Mouse (Mus musculus): ENCODE data around the gene Fam189a1. TPM values are rescaled to one million over a fixed set of nuclear protein-coding genes. Genes with fewer than 3 reads are reported as not detected.

Gene Fam189a1
- polyA plus RNA-seq, 1 experiment from 2014 or later: 0.66 TPM

GRCm38 (mm10) chr7:64944175-64944574 lies 212.2 kb downstream of the Fam189a1 start:
- Histone ChIP-seq H3K27ac (ENCODE audit: low read depth, low read length) (no peak overlapping the region), H3K4me1 (replicated peaks; ENCODE audit: control insufficient read depth, insufficient read depth, low read length) (no peaks in the 10 kb centered on the region), H3K27me3 (replicated peaks; ENCODE audit: control insufficient read depth, insufficient read depth, low read length) (no peaks in the 10 kb centered on the region; the same call in 1 of the 2 replicates), H3K9me3 (ENCODE audit: control insufficient read depth) (no peaks in the 10 kb centered on the region), H3K36me3 (ENCODE audit: control insufficient read depth, insufficient read depth) (no peaks in the 10 kb centered on the region), H3K4me2 (replicated peaks; ENCODE audit: low read depth) (no peak overlapping the region), H3K4me3 (ENCODE audit: low read depth, low read length) (no peak overlapping the region), H3K9ac (ENCODE audit: low read depth, low read length) (no peak overlapping the region)
- no peak for TF ChIP-seq CTCF (IDR thresholded peaks at IDR 0.05; ENCODE audit: low read depth)
- 87% methylated on average over 8 of the region's 8 CpGs for WGBS
- no peak for ATAC-seq

GRCm38 (mm10) chr7:64936927-64937326 lies 219.4 kb downstream of the Fam189a1 start:
- Histone ChIP-seq H3K4me3 (ENCODE audit: low read depth, low read length) (no peak overlapping the region), H3K36me3 (ENCODE audit: control insufficient read depth, insufficient read depth) (no peaks in the 10 kb centered on the region), H3K27ac (ENCODE audit: low read depth, low read length) (no peak overlapping the region), H3K4me2 (replicated peaks; ENCODE audit: low read depth) (no peak overlapping the region), H3K27me3 (replicated peaks; ENCODE audit: control insufficient read depth, insufficient read depth, low read length) (no peaks in the 10 kb centered on the region), H3K9me3 (ENCODE audit: control insufficient read depth) (no peaks in the 10 kb centered on the region), H3K4me1 (replicated peaks; ENCODE audit: control insufficient read depth, insufficient read depth, low read length) (no peaks in the 10 kb centered on the region), H3K9ac (ENCODE audit: low read depth, low read length) (no peak overlapping the region)
- no peak for ATAC-seq
- WGBS: 81% methylated on average over 4 of the region's 4 CpGs
- no peak for TF ChIP-seq CTCF (IDR thresholded peaks at IDR 0.05; ENCODE audit: low read depth)

GRCm38 (mm10) chr7:64934115-64934514 lies 222.3 kb downstream of the Fam189a1 start:
- no peaks in the 10 kb centered on the region for H3K36me3 ChIP-seq (ENCODE audit: control insufficient read depth, insufficient read depth)
- no peak overlapping the region for H3K4me3 ChIP-seq (ENCODE audit: low read depth, low read length)
- H3K4me2 ChIP-seq (replicated peaks; ENCODE audit: low read depth): no peak overlapping the region
- no peaks in the 10 kb centered on the region for H3K4me1 ChIP-seq (replicated peaks; ENCODE audit: control insufficient read depth, insufficient read depth, low read length)
- H3K27ac ChIP-seq (ENCODE audit: low read depth, low read length): no peak overlapping the region
- WGBS: 48% methylated on average over 3 of the region's 3 CpGs
- no peaks in the 10 kb centered on the region for H3K9me3 ChIP-seq (ENCODE audit: control insufficient read depth)
- H3K27me3 ChIP-seq (replicated peaks; ENCODE audit: control insufficient read depth, insufficient read depth, low read length): no peaks in the 10 kb centered on the region
- no peak for ATAC-seq
- no peak overlapping the region for H3K9ac ChIP-seq (ENCODE audit: low read depth, low read length)
- no peak for TF ChIP-seq CTCF (IDR thresholded peaks at IDR 0.05; ENCODE audit: low read depth)

GRCm38 (mm10) chr7:64930980-64931379 lies 225.4 kb downstream of the Fam189a1 start:
- Histone ChIP-seq H3K4me1 (replicated peaks; ENCODE audit: control insufficient read depth, insufficient read depth, low read length) (no peaks in the 10 kb centered on the region), H3K27me3 (replicated peaks; ENCODE audit: control insufficient read depth, insufficient read depth, low read length) (no peaks in the 10 kb centered on the region), H3K4me3 (ENCODE audit: low read depth, low read length) (no peak overlapping the region), H3K36me3 (ENCODE audit: control insufficient read depth, insufficient read depth) (no peaks in the 10 kb centered on the region), H3K9ac (ENCODE audit: low read depth, low read length) (no peak overlapping the region), H3K4me2 (replicated peaks; ENCODE audit: low read depth) (no peak overlapping the region), H3K9me3 (ENCODE audit: control insufficient read depth) (no peaks in the 10 kb centered on the region), H3K27ac (ENCODE audit: low read depth, low read length) (no peak overlapping the region)
- no peak for TF ChIP-seq CTCF (IDR thresholded peaks at IDR 0.05; ENCODE audit: low read depth)
- no peak for ATAC-seq
- WGBS: 64% methylated on average over 4 of the region's 4 CpGs

GRCm38 (mm10) chr7:64923918-64924317 lies 232.5 kb downstream of the Fam189a1 start:
- 78% methylated on average over 5 of the region's 5 CpGs for WGBS
- Histone ChIP-seq H3K4me2 (replicated peaks; ENCODE audit: low read depth) (no peak overlapping the region), H3K9ac (ENCODE audit: low read depth, low read length) (no peak overlapping the region), H3K27ac (ENCODE audit: low read depth, low read length) (no peak overlapping the region), H3K36me3 (ENCODE audit: control insufficient read depth, insufficient read depth) (no peaks in the 10 kb centered on the region), H3K27me3 (replicated peaks; ENCODE audit: control insufficient read depth, insufficient read depth, low read length) (no peaks in the 10 kb centered on the region), H3K4me3 (ENCODE audit: low read depth, low read length) (no peak overlapping the region), H3K4me1 (replicated peaks; ENCODE audit: control insufficient read depth, insufficient read depth, low read length) (no peaks in the 10 kb centered on the region), H3K9me3 (ENCODE audit: control insufficient read depth) (no peaks in the 10 kb centered on the region)
- no peak for TF ChIP-seq CTCF (IDR thresholded peaks at IDR 0.05; ENCODE audit: low read depth)
- ATAC-seq: no peak

- Histone ChIP-seq H3K9ac (ENCODE audit: low read depth, low read length) (no peak overlapping the region), H3K4me2 (replicated peaks; ENCODE audit: low read depth) (no peak overlapping the region), H3K4me3 (ENCODE audit: low read depth, low read length) (no peak overlapping the region), H3K27ac (ENCODE audit: low read depth, low read length) (no peak overlapping the region), H3K9me3 (ENCODE audit: control insufficient read depth) (no peaks in the 10 kb centered on the region), H3K4me1 (replicated peaks; ENCODE audit: control insufficient read depth, insufficient read depth, low read length) (no peaks in the 10 kb centered on the region), H3K27me3 (replicated peaks; ENCODE audit: control insufficient read depth, insufficient read depth, low read length) (no peaks in the 10 kb centered on the region), H3K36me3 (ENCODE audit: control insufficient read depth, insufficient read depth) (no peaks in the 10 kb centered on the region)
- TF ChIP-seq CTCF (IDR thresholded peaks at IDR 0.05; ENCODE audit: low read depth): no peak
- ATAC-seq: no peak
- 78% methylated on average over 13 of the region's 13 CpGs for WGBS
Measured at GRCm38 (mm10) chr7:64921189-64921588, 235.2 kb downstream of the Fam189a1 start.

DNA sequence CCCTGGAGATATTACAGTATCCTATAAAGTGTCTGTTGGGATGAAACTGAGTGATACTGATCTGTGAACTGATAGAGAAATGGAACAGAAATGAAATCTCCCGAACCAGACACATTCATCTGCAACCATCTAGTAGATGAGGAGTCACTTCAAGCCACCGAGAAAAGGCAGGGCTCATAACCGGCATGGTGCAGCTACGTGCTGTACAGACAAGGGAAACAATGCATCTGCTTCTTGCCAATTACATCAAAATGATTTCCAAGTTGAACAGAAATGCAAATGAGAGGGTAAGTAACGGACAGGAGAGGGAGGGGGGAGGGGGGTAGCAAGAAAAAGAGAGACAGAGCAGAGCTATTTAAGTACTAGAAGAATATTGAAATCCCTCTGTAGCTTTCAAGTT lies 235.6 kb downstream of the Fam189a1 start:
- no peak for TF ChIP-seq CTCF (IDR thresholded peaks at IDR 0.05; ENCODE audit: low read depth)
- no peaks in the 10 kb centered on the region for H3K36me3 ChIP-seq (ENCODE audit: control insufficient read depth, insufficient read depth)
- ATAC-seq: no peak
- no peaks in the 10 kb centered on the region for H3K27me3 ChIP-seq (replicated peaks; ENCODE audit: control insufficient read depth, insufficient read depth, low read length)
- WGBS: 87% methylated on average over 5 of the region's 5 CpGs
- H3K4me2 ChIP-seq (replicated peaks; ENCODE audit: low read depth): no peak overlapping the region
- H3K9ac ChIP-seq (ENCODE audit: low read depth, low read length): no peak overlapping the region
- no peak overlapping the region for H3K4me3 ChIP-seq (ENCODE audit: low read depth, low read length)
- H3K4me1 ChIP-seq (replicated peaks; ENCODE audit: control insufficient read depth, insufficient read depth, low read length): no peaks in the 10 kb centered on the region
- H3K27ac ChIP-seq (ENCODE audit: low read depth, low read length): no peak overlapping the region
- H3K9me3 ChIP-seq (ENCODE audit: control insufficient read depth): no peaks in the 10 kb centered on the region
